Mouse (Mus musculus) lung, adult 2 months (tissue): ENCODE data around the gene Gtf3c1.

Source experiments
- CTCF ChIP-seq: fragments of 200-500 bp; IDR thresholded peaks from 2 replicates; pipeline ENCODE4 v1.5.1; 2011; ENCODE audit warnings: mild to moderate bottlenecking, low read length, control low read depth; ENCODE audit not compliant: insufficient read depth
- POLR2A ChIP-seq: fragments of 200-500 bp; IDR thresholded peaks from 2 replicates; pipeline ENCODE4 v1.6.1; 2011; ENCODE audit warnings: low read depth, mild to moderate bottlenecking, control low read depth, low read length, borderline replicate concordance; ENCODE audit errors: extremely low read depth

GRCm38 (mm10) chr7:125599373-125599973 is 108.1 kb downstream of the Gtf3c1 start:
- TF ChIP-seq CTCF (no peak), POLR2A (no peak)
